Mouse (Mus musculus) cerebellum, adult 11 months (tissue): Measurements from ENCODE around the gene Asic2.

Experiments
- DNase-seq: peaks from one replicate; pipeline ENCODE4 v3.0.0; 2022

Gene Asic2

DNA sequence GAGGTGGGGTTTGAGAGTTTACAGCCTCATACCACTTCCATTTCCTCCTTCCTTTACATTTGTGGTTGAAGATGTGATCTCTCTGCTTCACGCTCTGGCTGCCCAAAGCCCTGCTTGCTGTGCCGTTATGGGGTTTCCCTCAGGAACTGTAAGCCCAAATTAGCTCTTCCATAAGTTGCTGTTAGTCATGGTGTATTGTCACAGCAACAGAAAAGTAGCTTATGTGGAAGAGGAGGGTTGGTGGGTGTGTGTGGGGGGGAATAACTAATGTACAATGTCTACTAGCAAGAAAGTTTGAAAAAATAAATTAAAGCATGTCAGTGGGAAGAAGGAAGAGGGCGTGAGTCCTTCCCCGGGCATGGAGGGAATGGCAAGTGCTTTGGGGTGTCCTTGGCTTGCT, 896.4 kb downstream of the Asic2 start:
- no peak for DNase-seq

- DNase-seq = no peak
These were observed 902.9 kb downstream of the Asic2 start for GRCm38 (mm10) chr11:81065386-81065785.

- DNase-seq = no peak
These were observed 904.3 kb downstream of the Asic2 start for GRCm38 (mm10) chr11:81064006-81064405.

DNA sequence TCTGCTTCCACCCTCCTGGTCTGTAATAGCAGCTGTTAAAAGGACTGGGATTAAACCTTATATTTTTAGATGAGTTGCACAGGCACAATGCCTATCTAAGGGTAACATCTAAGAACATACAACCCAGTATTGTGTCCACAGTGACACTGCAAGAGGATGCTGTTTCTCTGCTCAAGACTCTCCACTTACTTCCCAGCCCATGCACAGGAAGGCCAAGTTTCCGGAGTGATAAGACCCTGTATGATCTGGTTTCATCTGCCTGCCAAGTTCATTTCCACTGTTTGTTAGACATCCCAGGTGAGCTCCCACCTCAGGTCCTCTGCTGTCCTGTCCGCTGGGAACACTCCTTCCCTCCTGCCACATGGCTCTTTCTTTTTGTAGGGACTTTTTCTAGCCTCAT, 908.2 kb downstream of the Asic2 start:
- DNase-seq = no peak

GRCm38 (mm10) chr11:81059546-81059945, 908.7 kb downstream of the Asic2 start:
- DNase-seq = no peak

DNA sequence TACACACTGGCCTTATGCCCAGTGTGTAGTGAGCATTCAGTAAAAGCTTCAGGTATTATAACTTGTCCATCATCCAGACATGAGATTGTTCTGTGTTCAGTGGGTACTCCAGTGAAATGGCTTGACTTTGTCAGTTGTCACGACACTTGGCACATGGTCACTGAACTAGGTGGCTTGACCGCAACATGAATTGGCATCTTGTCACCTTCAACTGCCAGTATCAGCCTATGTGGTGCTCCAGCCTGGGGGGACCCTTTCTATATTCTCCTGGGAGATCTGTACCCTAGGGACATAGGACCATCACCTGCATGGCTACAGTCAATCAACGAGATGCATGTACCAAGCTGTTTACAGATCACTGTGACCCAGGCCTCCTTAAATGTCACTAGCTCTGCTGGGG, 910.8 kb downstream of the Asic2 start:
- no peak for DNase-seq

GRCm38 (mm10) chr11:81056776-81057175, 911.5 kb downstream of the Asic2 start:
- no peak for DNase-seq

- DNase-seq = no peak
These were observed 912.7 kb downstream of the Asic2 start for GRCm38 (mm10) chr11:81055446-81056145.

DNA sequence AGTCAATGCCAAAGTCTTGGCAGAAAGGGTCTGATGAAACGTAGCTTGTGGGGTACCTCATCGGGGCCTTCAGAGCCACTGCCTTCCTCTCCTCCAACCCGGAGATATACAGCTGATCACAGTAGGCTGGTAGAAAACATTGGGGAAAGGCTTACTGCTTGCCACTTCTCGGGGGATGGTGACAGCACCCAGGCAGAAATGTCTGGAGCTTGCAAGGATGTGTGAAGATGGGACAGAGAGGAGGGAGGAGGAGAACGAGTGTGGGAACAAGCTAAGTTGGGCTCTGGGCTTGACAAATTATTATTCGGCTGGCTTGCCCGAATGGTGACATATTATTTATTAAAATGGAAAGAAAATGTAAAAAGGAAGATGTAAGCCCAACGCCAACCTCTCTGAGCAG, 914.4 kb downstream of the Asic2 start:
- no peak for DNase-seq

DNA sequence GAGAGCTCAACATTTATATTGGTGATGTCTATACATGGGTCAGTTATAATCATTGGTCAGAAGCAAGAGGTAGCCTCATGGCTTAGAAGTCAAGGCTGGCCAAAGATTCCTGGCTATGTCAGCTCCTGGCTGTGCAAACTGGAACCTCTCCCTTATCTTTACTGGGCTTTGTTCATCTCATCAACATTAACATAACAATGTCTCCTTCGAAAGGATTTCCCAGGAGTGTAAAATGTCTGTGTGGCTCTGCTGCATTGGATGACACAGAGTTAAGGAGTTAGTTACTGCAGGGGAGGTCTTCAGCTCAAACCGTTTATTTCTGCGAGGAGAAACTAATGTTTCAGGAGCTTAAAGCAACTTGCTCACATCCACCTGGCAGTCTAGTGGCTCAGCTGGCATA, 926.6 kb downstream of the Asic2 start:
- no peak for DNase-seq

DNA sequence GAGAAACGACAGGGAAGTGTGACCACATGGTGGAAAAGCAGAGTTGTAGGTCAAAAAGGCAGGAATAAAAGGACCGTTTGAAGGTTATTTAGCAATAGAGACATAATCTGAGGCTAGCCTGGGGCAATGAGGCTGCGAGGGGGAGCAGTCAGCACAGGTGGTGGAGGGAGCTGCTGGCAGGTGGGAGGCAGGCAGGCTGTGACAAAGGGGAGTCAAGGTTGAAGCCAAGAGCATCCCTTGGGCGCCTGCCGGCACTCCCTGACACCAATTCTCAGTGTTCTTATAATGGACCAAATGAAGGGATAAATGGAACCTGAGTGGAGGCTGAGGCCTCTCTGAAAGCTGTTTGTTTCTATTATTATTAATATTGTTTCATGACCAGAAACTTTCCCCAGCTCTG, 928.3 kb downstream of the Asic2 start:
- no peak for DNase-seq

DNA sequence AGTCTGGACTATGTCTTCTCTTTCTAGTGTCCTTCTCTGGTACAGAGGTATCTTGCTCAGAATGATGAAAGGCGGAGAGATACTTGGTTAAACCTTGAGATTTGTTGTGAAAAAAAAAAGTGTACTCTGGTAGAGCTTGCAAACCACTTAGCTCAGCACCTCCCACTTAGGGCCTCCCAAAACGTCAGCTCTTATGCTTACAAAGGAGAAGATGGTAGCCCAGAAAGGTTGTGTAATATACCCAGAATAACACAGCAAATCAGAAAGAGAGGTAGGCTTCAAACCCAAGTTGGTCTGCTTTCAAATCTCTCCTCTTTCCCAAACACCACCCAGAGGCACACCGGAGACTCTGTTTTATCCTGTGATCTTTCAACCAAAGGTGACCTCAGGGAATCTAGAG, 936.1 kb downstream of the Asic2 start:
- no peak for DNase-seq

- peak; percentile 7 for DNase-seq
These were observed 953.5 kb downstream of the Asic2 start for GRCm38 (mm10) chr11:81014776-81015175.

- DNase-seq = no peak
These were observed 954.8 kb downstream of the Asic2 start for GRCm38 (mm10) chr11:81013501-81013900.

DNA sequence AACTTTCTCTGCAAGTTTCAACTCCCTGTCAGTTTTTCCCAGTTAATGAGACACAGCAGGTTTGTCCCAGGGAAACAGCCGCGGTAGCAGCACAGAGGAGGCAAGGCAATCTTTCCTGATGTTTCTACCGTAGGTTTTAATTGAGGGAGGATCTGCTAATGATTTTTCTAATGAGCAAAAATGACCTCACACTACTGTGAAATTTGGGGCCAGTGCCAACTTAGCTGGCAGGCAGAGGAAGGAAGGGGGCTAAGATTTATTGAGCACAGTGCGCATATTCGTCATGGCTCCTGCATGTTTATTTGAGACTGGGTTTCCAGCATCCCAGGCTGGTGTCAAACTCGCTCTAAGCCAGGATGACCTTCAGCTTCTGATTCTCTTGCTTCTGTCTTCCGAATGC, 957.5 kb downstream of the Asic2 start:
- DNase-seq = no peak

DNA sequence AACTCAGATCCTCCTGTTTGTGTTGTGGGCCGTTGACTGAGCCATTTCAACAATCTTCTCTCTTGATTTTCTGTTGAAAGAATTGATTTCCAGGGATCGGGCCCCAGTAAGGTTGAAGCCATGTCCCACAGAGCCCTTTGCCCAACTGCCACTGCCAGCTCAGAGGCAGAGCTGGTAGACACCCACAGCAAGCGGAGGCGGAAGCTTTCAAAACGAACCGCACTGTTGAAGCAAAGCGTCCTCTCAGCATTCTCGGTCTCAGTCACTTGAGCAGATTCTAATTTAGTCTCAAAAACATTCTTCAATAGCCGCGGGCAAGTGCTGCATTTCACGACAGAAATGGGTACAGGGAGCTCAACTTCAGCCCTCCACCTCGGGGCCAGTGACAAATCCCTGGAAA, 958.9 kb downstream of the Asic2 start:
- no peak for DNase-seq

DNA sequence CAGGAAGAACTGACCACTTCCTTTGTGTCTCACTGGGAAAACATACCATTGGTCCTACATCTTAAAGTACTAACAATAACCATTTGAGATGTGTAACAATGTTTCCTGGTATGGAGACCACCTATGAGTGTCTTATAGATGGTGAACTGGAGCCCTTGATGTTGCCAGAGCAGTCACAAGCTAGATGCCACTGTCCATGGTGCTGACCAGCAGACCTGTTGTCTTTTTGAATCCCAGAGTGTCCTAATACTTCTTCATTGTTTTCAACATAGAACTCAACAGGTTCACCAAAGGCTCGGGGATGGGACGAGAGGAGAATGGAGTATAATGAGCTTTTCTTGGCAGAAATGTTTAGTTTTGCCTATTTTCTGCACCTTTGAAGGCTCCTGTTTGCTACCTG, 962.4 kb downstream of the Asic2 start:
- DNase-seq = no peak

GRCm38 (mm10) chr11:81002769-81003430, 965.4 kb downstream of the Asic2 start:
- no peak for DNase-seq

- peak; percentile 14 for DNase-seq
These were observed 972.6 kb downstream of the Asic2 start for GRCm38 (mm10) chr11:80995621-80996020.

DNA sequence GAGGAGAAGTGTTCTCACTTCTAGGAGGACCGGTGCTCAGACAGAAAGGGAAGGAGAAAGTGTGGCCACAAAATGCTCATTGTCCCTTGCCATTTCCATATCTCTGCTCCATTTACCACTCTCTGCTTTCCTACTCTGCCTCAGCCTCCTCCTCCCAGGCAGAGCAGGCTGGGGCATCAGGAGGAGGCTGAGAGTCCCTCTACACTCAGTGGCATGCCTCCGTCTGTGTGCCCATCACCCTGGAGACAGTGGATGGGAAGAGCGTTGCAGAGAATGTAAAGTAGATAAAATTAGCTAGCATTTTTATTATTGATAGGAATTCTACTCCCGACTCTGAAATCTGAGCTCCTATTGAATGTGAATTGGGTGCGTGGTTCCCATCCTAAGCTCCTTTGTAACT, 984.7 kb downstream of the Asic2 start:
- no peak for DNase-seq

DNA sequence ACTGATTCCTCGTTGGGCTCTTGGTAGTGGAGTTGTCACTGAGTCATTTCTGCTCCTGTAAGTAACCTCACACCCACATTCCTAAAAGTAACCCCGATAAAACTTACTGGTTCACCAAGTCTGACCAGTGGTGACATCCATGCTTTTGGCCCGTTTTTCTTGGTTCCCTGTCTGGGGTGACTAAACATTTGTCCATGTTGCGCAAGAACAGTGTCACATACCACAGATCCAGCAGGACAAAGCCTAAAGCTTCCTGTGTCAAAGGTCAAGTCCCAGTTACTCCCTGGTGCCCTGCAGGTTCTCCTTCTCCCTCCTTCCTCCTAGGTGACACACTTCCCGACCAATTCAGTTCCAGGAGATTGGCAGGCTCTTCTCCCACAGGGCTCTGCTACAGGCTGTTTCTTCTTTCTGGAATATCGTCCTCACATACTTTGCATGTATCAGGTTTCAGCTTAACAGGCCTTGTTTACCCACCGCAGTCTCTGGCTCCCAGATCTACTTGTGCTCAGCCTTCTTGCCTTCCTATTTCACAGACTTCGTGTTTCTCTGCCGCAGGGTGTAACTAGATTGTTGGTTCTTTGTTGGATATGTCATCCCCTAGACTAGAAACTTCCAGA, 991.9 kb downstream of the Asic2 start:
- DNase-seq = no peak

DNA sequence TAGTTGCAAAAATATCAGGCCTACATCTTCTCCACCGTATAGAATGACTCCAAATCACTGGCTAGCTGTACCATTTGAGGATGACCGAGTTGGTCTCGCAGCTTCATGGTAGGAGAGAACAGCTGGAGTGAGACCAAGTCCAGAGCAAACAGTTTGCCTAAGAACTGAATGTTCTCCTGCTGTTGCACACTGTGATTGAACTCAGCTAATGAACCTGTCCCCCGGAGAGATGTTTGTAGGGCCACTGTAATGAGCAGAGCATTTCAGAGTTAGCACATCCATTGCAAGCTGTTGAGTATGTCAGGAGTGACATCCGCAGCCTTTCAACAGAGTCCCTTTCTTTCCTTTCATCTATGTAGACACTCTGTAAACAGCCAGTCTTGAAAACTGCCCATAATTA, 993.6 kb downstream of the Asic2 start:
- no peak for DNase-seq

DNA sequence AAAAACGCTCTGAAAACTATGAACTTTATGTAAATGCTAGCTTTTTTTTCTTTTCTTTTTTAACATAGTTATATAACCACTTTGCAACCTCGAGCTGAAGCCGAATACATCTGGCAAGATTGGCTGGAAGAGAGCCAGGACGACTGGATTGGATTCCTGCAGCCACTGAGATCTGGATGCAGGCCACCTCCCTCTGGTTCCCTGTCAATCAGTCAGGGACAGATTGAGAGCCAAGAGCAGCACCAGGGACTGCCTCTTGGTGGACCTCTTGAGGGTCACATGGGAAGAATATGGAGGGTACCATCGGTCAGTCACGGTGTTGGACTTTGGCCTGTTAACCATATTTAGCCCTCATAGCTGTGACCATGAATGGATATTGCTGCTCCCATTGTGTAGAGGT, 994.3 kb downstream of the Asic2 start:
- peak; percentile 13 for DNase-seq

GRCm38 (mm10) chr11:80973273-80973672, 995.0 kb downstream of the Asic2 start:
- no peak for DNase-seq

GRCm38 (mm10) chr11:80967544-80967943, 1000.7 kb downstream of the Asic2 start:
- DNase-seq = no peak
